Mouse (Mus musculus) ES-Bruce4 (cell line): Measurements from ENCODE around the gene Bpifc.

Experiments
- CTCF ChIP-seq: IDR thresholded peaks from one replicate; pipeline ENCODE4 v1.8.1; 2011; ENCODE audit warnings: low read depth, low read length
- EP300 ChIP-seq: IDR thresholded peaks from 2 replicates; pipeline ENCODE4 v1.6.1; 2011; ENCODE audit warnings: low read depth, low read length; ENCODE audit not compliant: insufficient read depth

- no peak for TF ChIP-seq CTCF
- no peak for TF ChIP-seq EP300
Observed at GRCm38 (mm10) chr10:85948483-85949196, 63.1 kb downstream of the Bpifc start.
